Mouse (Mus musculus) kidney, adult 2 months (tissue): ENCODE measurements at regions not wholly inside any gene's neighbourhood (a gene's known extent, or its start where the extent isn't known, plus 50 kb on each side); places are given as distances from the start of the nearest gene placed in this dataset.

Experiments used
- DNase-seq: peaks from one replicate; pipeline ENCODE4 v3.0.0; 2021
- H3K27ac ChIP-seq: fragments of 200-500 bp; 2 replicates; pipeline ENCODE4 v1.5.1; 2012; ENCODE audit warnings: low read depth, low read length, control low read depth, inconsistent platforms; ENCODE audit not compliant: insufficient read depth
- H3K27me3 ChIP-seq: fragments of 200-500 bp; replicated peaks from 2 replicates; pipeline ENCODE4 v1.6.1; 2012; ENCODE audit warnings: mild to moderate bottlenecking, moderate library complexity, low read length, inconsistent platforms; ENCODE audit not compliant: control insufficient read depth, insufficient read depth
- H3K36me3 ChIP-seq: fragments of 200-500 bp; 2 replicates; pipeline ENCODE4 v1.6.1; 2012; ENCODE audit warnings: mild to moderate bottlenecking, moderate library complexity, low read length, inconsistent platforms; ENCODE audit not compliant: control insufficient read depth, insufficient read depth
- H3K4me1 ChIP-seq: fragments of 200-500 bp; 2 replicates; pipeline ENCODE4 v1.6.1; 2011; ENCODE audit warnings: low read length; ENCODE audit not compliant: control insufficient read depth, insufficient read depth
- H3K4me3 ChIP-seq: fragments of 200-500 bp; 2 replicates; pipeline ENCODE4 v1.5.1; 2011; ENCODE audit warnings: mild to moderate bottlenecking, low read depth, low read length, control low read depth; ENCODE audit not compliant: insufficient read depth
- CTCF ChIP-seq: fragments of 200-500 bp; conservative IDR thresholded peaks from 2 replicates; pipeline ENCODE4 v1.5.1; 2011; ENCODE audit warnings: low read depth, mild to moderate bottlenecking, control low read depth, low read length, moderate library complexity, mixed read lengths; ENCODE audit not compliant: insufficient read depth, insufficient read length
- POLR2A ChIP-seq: fragments of 200-500 bp; IDR thresholded peaks from one replicate; pipeline ENCODE4 v1.6.1; 2011; ENCODE audit warnings: low read depth, low read length, control low read depth
- WGBS: fragments of 180-500 bp; shearing (Covaris S2); methylation state at CpG from one replicate; pipeline ENCODE4 v1.1.7; 2018; 5-methylcytosine and 5-hydroxymethylcytosine counted together

GRCm38 (mm10) chr10:9071630-9072029 lies 185.8 kb upstream of the Sash1 start:
- WGBS: 13% methylated on average over 5 of the region's 5 CpGs

GRCm38 (mm10) chr10:9069608-9070190 lies 183.8 kb upstream of the Sash1 start:
- Histone ChIP-seq H3K36me3 (no peaks in the 10 kb centered on the region), H3K4me3 (no peak overlapping the region), H3K4me1 (no peaks in the 10 kb centered on the region), H3K27me3 (0 out of 2 replicates have a peak, but pooled peaks cover 1% of the 10 kb centered on the region), H3K27ac (no peak overlapping the region)
- TF ChIP-seq POLR2A: no peak
- no peak for TF ChIP-seq CTCF
- DNase-seq: no peak
- 68% methylated on average over 13 of the region's 13 CpGs for WGBS

More at GRCm38 (mm10) chr10:9071630-9072029, 185.8 kb upstream of the Sash1 start:
- Histone ChIP-seq H3K4me1 (no peaks in the 10 kb centered on the region), H3K27me3 (no peaks in the 10 kb centered on the region), H3K36me3 (no peaks in the 10 kb centered on the region), H3K4me3 (no peak overlapping the region), H3K27ac (no peak overlapping the region)
- peak; percentile 23 for DNase-seq
- peak; percentile 55 for TF ChIP-seq CTCF
- TF ChIP-seq POLR2A: no peak

GRCm38 (mm10) chr10:9066566-9066965 lies 180.7 kb upstream of the Sash1 start:
- TF ChIP-seq POLR2A: no peak
- WGBS: 73% methylated on average over 3 of the region's 3 CpGs
- Histone ChIP-seq H3K4me3 (no peak overlapping the region), H3K27ac (no peak overlapping the region), H3K36me3 (no peaks in the 10 kb centered on the region), H3K27me3 (0 out of 2 replicates have a peak, but pooled peaks cover 1% of the 10 kb centered on the region), H3K4me1 (no peaks in the 10 kb centered on the region)
- no peak for DNase-seq

- TF ChIP-seq POLR2A (no peak), CTCF (no peak)
- 91% methylated on average over 3 of the region's 3 CpGs for WGBS
Observed at GRCm38 (mm10) chr10:9061979-9062378, 176.1 kb upstream of the Sash1 start.

GRCm38 (mm10) chr10:9055274-9055673 lies 169.4 kb upstream of the Sash1 start:
- H3K36me3 ChIP-seq: no peaks in the 10 kb centered on the region
- no peaks in the 10 kb centered on the region for H3K4me1 ChIP-seq
- TF ChIP-seq POLR2A: no peak
- no peak for TF ChIP-seq CTCF
- no peaks in the 10 kb centered on the region for H3K27me3 ChIP-seq
- H3K4me3 ChIP-seq: no peak overlapping the region
- H3K27ac ChIP-seq: no peak overlapping the region
- DNase-seq: no peak
- WGBS: 77% methylated on average over 3 of the region's 3 CpGs

More at GRCm38 (mm10) chr10:9061979-9062378, 176.1 kb upstream of the Sash1 start:
- H3K4me1 ChIP-seq: no peaks in the 10 kb centered on the region
- H3K4me3 ChIP-seq: no peak overlapping the region
- H3K27me3 ChIP-seq: 0 out of 2 replicates have a peak, but pooled peaks cover 1% of the 10 kb centered on the region
- H3K36me3 ChIP-seq: no peaks in the 10 kb centered on the region
- no peak overlapping the region for H3K27ac ChIP-seq
- DNase-seq: no peak

GRCm38 (mm10) chr10:9053371-9053770 lies 167.5 kb upstream of the Sash1 start:
- H3K4me3 ChIP-seq: no peak overlapping the region
- 55% methylated on average over 4 of the region's 4 CpGs for WGBS
- peak; percentile 33 for DNase-seq
- no peaks in the 10 kb centered on the region for H3K36me3 ChIP-seq
- TF ChIP-seq CTCF: no peak
- TF ChIP-seq POLR2A: no peak
- no peak overlapping the region for H3K27ac ChIP-seq
- H3K27me3 ChIP-seq: no peaks in the 10 kb centered on the region
- no peaks in the 10 kb centered on the region for H3K4me1 ChIP-seq

- Histone ChIP-seq H3K4me1 (no peaks in the 10 kb centered on the region), H3K36me3 (no peaks in the 10 kb centered on the region), H3K27me3 (no peaks in the 10 kb centered on the region), H3K4me3 (no peak overlapping the region), H3K27ac (no peak overlapping the region)
- 81% methylated on average over 4 of the region's 4 CpGs for WGBS
- DNase-seq: no peak
- TF ChIP-seq POLR2A (no peak), CTCF (no peak)
Observed at GRCm38 (mm10) chr10:9047341-9047740, 161.5 kb upstream of the Sash1 start.

- Histone ChIP-seq H3K4me1 (no peaks in the 10 kb centered on the region), H3K27me3 (no peaks in the 10 kb centered on the region), H3K4me3 (no peak overlapping the region), H3K27ac (no peak overlapping the region), H3K36me3 (no peaks in the 10 kb centered on the region)
- TF ChIP-seq CTCF (no peak), POLR2A (no peak)
- no peak for DNase-seq
- 90% methylated on average over 9 of the region's 9 CpGs for WGBS
Observed at GRCm38 (mm10) chr10:9044746-9045370, 159.0 kb upstream of the Sash1 start.
